Mouse (Mus musculus) yolk sac, embryonic 10.5 days (tissue): ENCODE measurements around the gene Gm44965.

ENCODE experiments used
- DNase-seq: peaks from one replicate; pipeline ENCODE4 v3.0.0-alpha.2; 2017; ENCODE audit warnings: low spot score

Gm44965 gene

DNA sequence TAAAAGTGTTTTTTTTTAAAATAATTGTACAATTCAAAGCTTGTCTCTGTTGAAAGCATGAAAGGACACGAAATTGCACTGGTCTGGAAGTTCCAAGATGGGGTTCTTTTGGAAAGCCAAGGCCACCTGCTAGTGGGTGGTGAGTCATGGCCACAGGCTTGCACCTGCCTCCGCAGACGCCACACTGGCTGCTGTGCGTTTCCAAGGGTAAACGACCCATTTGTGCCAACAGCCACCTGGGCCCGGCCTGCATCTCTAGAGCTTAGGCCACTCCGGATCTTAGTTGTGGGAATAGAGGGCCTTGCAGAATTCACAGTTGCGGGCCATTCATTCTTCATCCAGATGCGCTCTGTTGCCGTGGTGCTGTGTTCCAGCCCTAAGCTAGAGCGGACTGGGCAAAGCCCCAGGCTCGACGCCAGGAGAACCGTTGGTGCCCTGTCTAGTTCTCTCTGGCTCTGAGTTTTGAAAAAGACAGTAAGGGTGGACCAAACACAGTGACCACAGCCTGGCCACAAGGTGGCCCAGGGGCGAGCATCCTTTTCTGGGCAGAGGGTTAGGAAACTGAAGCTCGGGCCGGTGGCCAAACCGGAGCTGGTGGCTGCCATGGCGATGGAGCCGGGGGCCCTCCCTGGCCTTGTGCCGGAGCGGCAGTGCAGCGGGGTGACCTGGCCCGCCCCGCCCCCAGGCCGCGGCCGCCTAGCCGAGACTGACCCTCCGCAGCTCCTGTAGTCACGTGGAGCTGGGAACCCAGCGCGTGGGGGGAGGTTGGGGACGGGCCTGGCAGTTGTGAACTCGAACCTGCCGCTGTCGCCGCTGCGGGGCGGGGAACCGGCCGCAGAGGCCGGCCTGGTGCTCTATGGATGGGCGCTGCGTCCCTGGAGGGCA is at the start of gene Gm44965, which contains the start of gene Repin1:
Gene Gm44965 (plus strand): TSS at position 784 of the 885 bp plus-strand sequence.
Gene Repin1 (plus strand): TSS at position 726 of the 885 bp plus-strand sequence.
- DNase-seq, result peak; percentile 89

- no peak for DNase-seq
Measured at GRCm38 (mm10) chr6:48545251-48545650, 48.5 kb upstream of the Gm44965 start.

DNA sequence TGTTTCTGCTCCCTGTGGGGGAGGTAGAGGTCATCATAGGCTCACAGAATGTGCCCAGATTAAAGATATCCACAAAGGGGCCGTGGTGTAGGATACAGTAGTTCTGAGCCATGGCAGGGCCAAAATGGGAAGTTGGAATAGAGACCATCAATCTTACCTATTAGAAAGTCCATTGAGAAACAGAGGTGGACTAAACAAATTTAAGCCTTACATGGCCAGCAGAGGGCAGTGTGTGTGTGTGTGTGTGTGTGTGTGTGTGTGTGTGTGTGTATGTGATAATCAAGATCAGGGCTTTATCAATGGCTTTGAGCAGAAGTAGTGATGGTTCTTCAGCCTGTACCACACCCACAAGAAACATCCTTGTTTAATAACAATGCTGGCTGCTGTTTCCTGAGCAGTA is 47.5 kb upstream of the Gm44965 start:
- no peak for DNase-seq

GRCm38 (mm10) chr6:48546858-48547257 is 46.9 kb upstream of the Gm44965 start:
- DNase-seq, result no peak

- DNase-seq, result no peak
Measured at GRCm38 (mm10) chr6:48548314-48548713, 45.4 kb upstream of the Gm44965 start.

- peak; percentile 76 for DNase-seq
Measured at GRCm38 (mm10) chr6:48552918-48553317, 40.8 kb upstream of the Gm44965 start.

- no peak for DNase-seq
Measured at GRCm38 (mm10) chr6:48553819-48554218, 39.9 kb upstream of the Gm44965 start.

- DNase-seq, result peak; percentile 85
Measured at GRCm38 (mm10) chr6:48554280-48555103, 39.2 kb upstream of the Gm44965 start, which contains the start of gene Lrrc61. Gene Lrrc61, plus strand, starts transcription at chr6:48554796.

DNA sequence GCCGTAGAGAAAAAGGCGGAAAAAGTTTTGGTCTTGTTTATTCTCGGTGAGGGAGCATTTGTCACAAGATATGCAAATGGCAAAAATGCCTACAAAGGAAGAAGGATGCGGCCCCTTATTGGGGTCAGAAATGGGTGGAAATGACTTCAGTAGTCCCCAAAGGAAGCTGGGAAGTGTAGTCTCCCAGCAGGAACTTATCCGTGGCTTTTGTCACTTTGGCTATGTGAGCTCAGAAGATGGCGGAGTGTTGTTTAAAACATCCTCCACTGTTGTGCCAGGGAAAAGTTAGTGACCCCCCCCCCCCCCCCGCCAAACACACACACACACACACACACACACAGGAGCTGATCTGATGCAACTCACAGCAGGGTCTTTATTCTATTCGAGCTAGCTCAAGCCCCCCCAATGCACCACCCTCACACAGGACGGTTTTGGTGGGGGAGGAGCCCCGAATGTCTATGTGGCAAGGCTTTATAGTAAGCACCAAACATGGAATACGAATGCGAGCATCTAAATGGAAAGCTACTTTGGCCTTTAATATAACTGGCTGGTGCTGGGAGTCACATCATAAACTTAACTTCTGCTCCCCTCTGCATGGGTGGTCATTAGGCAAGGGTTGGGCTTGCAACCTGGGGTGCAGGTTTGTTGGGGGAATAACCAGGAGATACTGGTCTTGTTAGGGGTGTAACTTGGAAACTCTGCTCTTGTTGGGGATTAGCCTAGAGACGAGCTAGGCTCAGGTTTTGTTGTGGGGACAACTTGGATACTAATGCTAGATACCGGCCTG is 38.4 kb upstream of the Gm44965 start:
- DNase-seq, result peak; percentile 61

DNA sequence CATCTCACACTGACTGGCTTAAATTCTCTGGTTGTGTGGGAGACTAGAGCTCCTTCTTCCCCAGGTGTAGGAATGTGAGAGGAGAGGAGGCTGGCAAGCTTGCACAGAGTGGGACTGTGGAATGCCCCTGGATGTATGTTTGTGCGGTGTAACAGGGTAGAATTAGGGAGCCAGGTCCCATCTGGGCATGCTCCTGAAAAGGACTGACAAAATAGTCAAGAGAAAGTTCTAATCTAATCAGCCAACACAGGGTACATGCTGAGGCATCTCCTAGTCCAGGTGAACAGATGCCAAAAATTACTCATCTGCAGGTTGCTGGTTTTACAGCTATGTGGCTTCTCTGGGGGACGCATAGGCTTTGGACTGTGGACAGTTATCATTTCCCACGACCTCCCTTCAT is 37.8 kb upstream of the Gm44965 start:
- no peak for DNase-seq

GRCm38 (mm10) chr6:48565693-48566310 is 27.9 kb upstream of the Gm44965 start:
- no peak for DNase-seq

GRCm38 (mm10) chr6:48566312-48566711 is 27.4 kb upstream of the Gm44965 start:
- DNase-seq, result no peak

DNA sequence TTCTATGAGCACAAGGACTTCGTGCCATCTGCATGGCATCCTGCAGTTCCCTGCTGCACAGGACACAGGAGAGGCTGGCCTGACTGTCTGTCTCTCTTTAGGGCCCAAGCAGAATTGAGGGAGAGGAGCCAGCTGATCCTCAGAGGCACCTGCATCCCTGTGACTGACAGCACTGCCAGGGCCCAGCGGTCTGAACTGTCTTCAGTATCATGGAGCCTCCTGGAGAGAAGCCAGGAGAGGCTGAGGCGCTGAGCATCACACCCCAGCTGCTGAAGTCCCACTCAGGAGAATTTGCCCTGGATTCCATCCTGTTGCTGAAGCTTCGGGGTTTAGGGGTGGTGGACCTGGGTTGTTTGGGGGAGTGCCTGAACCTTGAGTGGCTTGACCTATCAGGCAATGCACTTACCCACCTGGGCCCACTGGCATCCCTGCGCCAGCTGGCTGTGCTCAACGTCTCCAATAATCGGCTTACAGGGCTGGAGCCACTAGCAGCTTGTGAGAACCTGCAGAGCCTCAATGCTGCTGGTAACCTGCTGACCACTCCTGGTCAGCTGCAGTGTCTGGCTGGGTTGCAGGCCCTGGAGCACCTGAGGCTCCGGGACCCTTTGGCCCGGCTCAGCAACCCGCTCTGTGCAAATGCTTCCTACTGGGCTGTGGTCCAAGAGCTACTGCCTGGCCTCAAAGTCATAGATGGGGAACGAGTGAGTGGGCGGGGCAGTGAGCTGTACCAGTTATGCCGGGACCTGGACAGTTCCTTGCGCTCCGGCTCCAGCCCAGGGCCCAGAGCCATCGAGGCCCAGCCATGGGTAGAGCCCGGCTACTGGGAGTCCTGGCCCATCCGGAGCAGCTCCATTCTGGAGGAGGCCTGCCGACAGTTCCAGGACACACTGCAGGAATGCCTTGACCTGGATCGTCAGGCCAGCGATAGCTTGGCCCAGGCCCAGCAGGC is 25.4 kb upstream of the Gm44965 start:
- no peak for DNase-seq

- DNase-seq, result no peak
Measured at GRCm38 (mm10) chr6:48569065-48569807, 24.5 kb upstream of the Gm44965 start.

GRCm38 (mm10) chr6:48572014-48572413 is 21.7 kb upstream of the Gm44965 start:
- no peak for DNase-seq

- DNase-seq, result peak; percentile 50
Measured at GRCm38 (mm10) chr6:48572572-48573061, 21.1 kb upstream of the Gm44965 start, which contains the start of gene Rarres2. Gene Rarres2, minus strand, starts transcription at chr6:48572789.

GRCm38 (mm10) chr6:48573280-48573679 is 20.5 kb upstream of the Gm44965 start:
- DNase-seq, result peak; percentile 80

DNA sequence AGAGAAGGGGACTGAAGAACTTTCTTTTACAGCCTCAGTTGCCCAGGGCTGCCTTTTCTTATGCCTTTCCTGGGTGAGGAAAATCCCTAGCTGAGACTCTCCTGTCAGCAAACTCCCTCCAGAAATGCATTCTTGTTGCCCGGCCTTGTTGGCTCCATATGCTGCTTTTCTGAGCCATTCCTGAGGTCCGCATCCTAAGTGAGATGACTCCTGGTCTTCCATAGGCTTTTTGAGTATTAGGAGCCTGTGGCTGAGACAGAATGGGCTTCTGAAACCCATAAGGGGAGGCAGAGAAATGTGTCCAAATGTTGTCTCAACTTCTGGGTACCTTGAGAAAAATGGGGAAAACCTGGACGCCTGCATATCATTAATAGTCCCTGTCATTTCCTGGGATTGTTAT is 19.8 kb upstream of the Gm44965 start:
- DNase-seq, result no peak

GRCm38 (mm10) chr6:48578736-48579135 is 15.0 kb upstream of the Gm44965 start:
- DNase-seq, result no peak
